Mouse (Mus musculus) Patski (cell line): ENCODE data around the gene Sat1. TPM values are rescaled to one million over a fixed set of nuclear protein-coding genes. Genes with fewer than 3 reads are reported as not detected.

Experiments
- ATAC-seq: fragments of 100-300 bp; one replicate; pipeline ENCODE4 v1.8.0; 2021
- CTCF ChIA-PET: fragments of 350-600 bp; sonication (Branson Sonifier 250); formaldehyde crosslinking; loops from one replicate; lab custom pipeline; 2022; ENCODE audit warnings: inconsistent platforms; lab: Charles Lee
- POLR2A ChIA-PET: fragments of 350-600 bp; sonication (Branson Sonifier 250); formaldehyde crosslinking; loops from one replicate; lab custom pipeline; 2022; ENCODE audit warnings: antibody characterized with exemption, inconsistent platforms; lab: Charles Lee
- DNase-seq: peaks from one replicate; pipeline ENCODE4 v3.0.0-alpha.2; 2011; ENCODE audit warnings: low read depth, low spot score
- H3K27me3 ChIP-seq: fragments of 371-371 bp; one replicate; pipeline ENCODE4 v1.5.1; 2021
- CTCF ChIP-seq: fragments of 100-300 bp; IDR thresholded peaks from one replicate; pipeline ENCODE4 v1.5.1; 2021
- in situ Hi-C: fragments of 300-500 bp; cut with MboI; formaldehyde crosslinking; loops from 3 replicates; pipeline ENCODE4 v1.11.1; 2018; ENCODE audit warnings: low pct_unique_long_range_greater_than_20kb, mixed read lengths
- polyA plus RNA-seq: library from polyadenylated mRNA; unstranded; gene quantifications from one replicate; pipeline ENCODE4 v1.2.3, GENCODE M21; 2021

Sat1 gene
- polyA plus RNA-seq, 1 experiment from 2014 or later = 399 TPM

- ChIA-PET POLR2A (no interaction called here), CTCF (interaction anchor here (1.4 kb wide), 1 partner anchor 16 kb away, joined by 3 read pairs; no protein-coding TSS in a partner anchor)
- no peak for DNase-seq
- no peak for TF ChIP-seq CTCF
- ATAC-seq = no peak
- peaks cover 15% of the 10 kb centered on the region for H3K27me3 ChIP-seq
- in situ Hi-C loops = no loop called here
Observed at GRCm38 (mm10) chrX:155202406-155203305, 13.6 kb downstream of the Sat1 start.

- peaks cover 15% of the 10 kb centered on the region for H3K27me3 ChIP-seq
- ChIA-PET CTCF (no interaction called here), POLR2A (no interaction called here)
- ATAC-seq = no peak
- in situ Hi-C loops = no loop called here
- DNase-seq = no peak
- TF ChIP-seq CTCF = no peak
Observed at GRCm38 (mm10) chrX:155201799-155202198, 14.4 kb downstream of the Sat1 start.

GRCm38 (mm10) chrX:155194979-155195378 lies 21.3 kb downstream of the Sat1 start:
- POLR2A ChIA-PET = no interaction called here
- TF ChIP-seq CTCF = no peak
- CTCF ChIA-PET = no interaction called here
- DNase-seq (no peak), ATAC-seq (no peak)
- in situ Hi-C loops = no loop called here
- peaks cover 9% of the 10 kb centered on the region for H3K27me3 ChIP-seq

- DNase-seq = no peak
- ATAC-seq = no peak
- ChIA-PET CTCF (no interaction called here), POLR2A (no interaction called here)
- in situ Hi-C loops = no loop called here
- TF ChIP-seq CTCF = no peak
- H3K27me3 ChIP-seq = peaks cover 9% of the 10 kb centered on the region
Observed at GRCm38 (mm10) chrX:155193732-155194443, 22.4 kb downstream of the Sat1 start.

- POLR2A ChIA-PET = no interaction called here
- in situ Hi-C loops = no loop called here
- CTCF ChIA-PET = no interaction called here
- H3K27me3 ChIP-seq = peaks cover 9% of the 10 kb centered on the region
- TF ChIP-seq CTCF = no peak
- ATAC-seq = no peak
- DNase-seq = no peak
Observed at GRCm38 (mm10) chrX:155191941-155192340, 24.3 kb downstream of the Sat1 start.

GRCm38 (mm10) chrX:155177640-155178039 lies 38.6 kb downstream of the Sat1 start:
- in situ Hi-C loops = no loop called here
- ChIA-PET POLR2A (no interaction called here), CTCF (no interaction called here)
- DNase-seq = no peak
- no peak for TF ChIP-seq CTCF
- H3K27me3 ChIP-seq = no peaks in the 10 kb centered on the region
- no peak for ATAC-seq

- H3K27me3 ChIP-seq = no peaks in the 10 kb centered on the region
- ChIA-PET POLR2A (no interaction called here), CTCF (no interaction called here)
- no peak for TF ChIP-seq CTCF
- no peak for DNase-seq
- ATAC-seq = no peak
- in situ Hi-C loops = no loop called here
Observed at GRCm38 (mm10) chrX:155177230-155177629, 39.0 kb downstream of the Sat1 start.

- DNase-seq (no peak), ATAC-seq (no peak)
- POLR2A ChIA-PET = no interaction called here
- CTCF ChIA-PET = no interaction called here
- TF ChIP-seq CTCF = no peak
- H3K27me3 ChIP-seq = no peaks in the 10 kb centered on the region
- in situ Hi-C loops = no loop called here
Observed at GRCm38 (mm10) chrX:155175568-155175967, 40.7 kb downstream of the Sat1 start.

- ChIA-PET POLR2A (no interaction called here), CTCF (no interaction called here)
- ATAC-seq = no peak
- no peak for DNase-seq
- no peak for TF ChIP-seq CTCF
- in situ Hi-C loops = no loop called here
- H3K27me3 ChIP-seq = no peaks in the 10 kb centered on the region
Observed at GRCm38 (mm10) chrX:155172310-155172709, 43.9 kb downstream of the Sat1 start.

GRCm38 (mm10) chrX:155171754-155172153 lies 44.5 kb downstream of the Sat1 start:
- in situ Hi-C loops = no loop called here
- no peak for ATAC-seq
- ChIA-PET CTCF (no interaction called here), POLR2A (no interaction called here)
- no peak for TF ChIP-seq CTCF
- no peaks in the 10 kb centered on the region for H3K27me3 ChIP-seq
- no peak for DNase-seq

GRCm38 (mm10) chrX:155169886-155170285 lies 46.4 kb downstream of the Sat1 start:
- no peak for TF ChIP-seq CTCF
- peaks cover 7% of the 10 kb centered on the region for H3K27me3 ChIP-seq
- in situ Hi-C loops = no loop called here
- DNase-seq (no peak), ATAC-seq (no peak)
- ChIA-PET POLR2A (no interaction called here), CTCF (no interaction called here)
